Mouse (Mus musculus) mesoderm, embryonic 11.5 days (tissue): ENCODE results near the gene Ypel2.
A peak's percentile ranks its signal among the peaks of the same experiment; 100 is the strongest.
"Not testable (repeated sequence)": the region's sequence is repeated elsewhere in the genome, so short reads cannot be mapped to it uniquely, and the experiment has no call there.

Experiments used
- DNase-seq: peaks from one replicate; pipeline ENCODE4 v3.0.0-alpha.2; 2012; ENCODE audit warnings: low read depth, low spot score

Ypel2 gene

GRCm38 (mm10) chr11:86993041-86994037 lies at the start of gene Ypel2:
TSS of gene Ypel2 (minus strand) at chr11:86993707.
- peak; percentile 97 for DNase-seq

- DNase-seq = no peak
Observed at GRCm38 (mm10) chr11:87043052-87043451, 49.5 kb upstream of the Ypel2 start.

GRCm38 (mm10) chr11:87039307-87039963 lies 45.9 kb upstream of the Ypel2 start:
- DNase-seq = no peak

- DNase-seq = no peak
Observed at GRCm38 (mm10) chr11:87036180-87036579, 42.7 kb upstream of the Ypel2 start.

- DNase-seq = no peak
Observed at GRCm38 (mm10) chr11:87028212-87028611, 34.7 kb upstream of the Ypel2 start.

- no peak for DNase-seq
Observed at GRCm38 (mm10) chr11:87026096-87026875, 32.8 kb upstream of the Ypel2 start.

- no peak for DNase-seq
Observed at GRCm38 (mm10) chr11:87025351-87025750, 31.8 kb upstream of the Ypel2 start.

- not testable (repeated sequence) for DNase-seq
Observed at GRCm38 (mm10) chr11:87023240-87023639, 29.7 kb upstream of the Ypel2 start.

- DNase-seq = no peak
Observed at GRCm38 (mm10) chr11:87022765-87023164, 29.3 kb upstream of the Ypel2 start.

- DNase-seq = no peak
Observed at GRCm38 (mm10) chr11:87021551-87021950, 28.0 kb upstream of the Ypel2 start.

- DNase-seq = no peak
Observed at GRCm38 (mm10) chr11:87020449-87020848, 26.9 kb upstream of the Ypel2 start.

GRCm38 (mm10) chr11:87019431-87019830 lies 25.9 kb upstream of the Ypel2 start:
- no peak for DNase-seq

GRCm38 (mm10) chr11:87018081-87018480 lies 24.6 kb upstream of the Ypel2 start:
- DNase-seq = no peak

GRCm38 (mm10) chr11:87015691-87016090 lies 22.2 kb upstream of the Ypel2 start:
- DNase-seq = no peak

GRCm38 (mm10) chr11:87010476-87010875 lies 17.0 kb upstream of the Ypel2 start:
- peak; percentile 76 for DNase-seq

GRCm38 (mm10) chr11:87007371-87007770 lies 13.9 kb upstream of the Ypel2 start:
- DNase-seq = no peak

- no peak for DNase-seq
Observed at GRCm38 (mm10) chr11:87004960-87005755, 11.7 kb upstream of the Ypel2 start.

GRCm38 (mm10) chr11:87002078-87002829 lies 8.7 kb upstream of the Ypel2 start:
- no peak for DNase-seq

GRCm38 (mm10) chr11:87001217-87001616 lies 7.7 kb upstream of the Ypel2 start:
- DNase-seq = no peak

GRCm38 (mm10) chr11:86996266-86996665 lies 2.8 kb upstream of the Ypel2 start:
- no peak for DNase-seq
